Mouse (Mus musculus) heart, embryonic 16.5 days (tissue): ENCODE measurements around the gene Sp9. TPM values are rescaled to one million over a fixed set of nuclear protein-coding genes. Genes with fewer than 3 reads are reported as not detected.

Experiments used
- ATAC-seq: fragments of 200-750 bp; cut with Nextera tagmentation; replicated peaks from 2 replicates; pipeline ENCODE4 v1.8.0; 2017; ENCODE audit warnings: moderate number of reproducible peaks; ENCODE audit not compliant: insufficient read depth, low FRiP score; ENCODE audit errors: extremely low read depth
- H3K27ac ChIP-seq: fragments of 300-500 bp; sonication (generic); 2 replicates; pipeline ENCODE4 v1.5.1; 2014; ENCODE audit warnings: mild to moderate bottlenecking, low read length, control low read depth, moderate library complexity
- H3K27me3 ChIP-seq: fragments of 300-500 bp; sonication (generic); 2 replicates; pipeline ENCODE4 v1.6.1; 2014; ENCODE audit warnings: low read length, mixed read lengths; ENCODE audit not compliant: control insufficient read depth, insufficient read depth
- H3K36me3 ChIP-seq: fragments of 300-500 bp; sonication (generic); 2 replicates; pipeline ENCODE4 v1.6.1; 2014; ENCODE audit not compliant: control insufficient read depth, insufficient read depth
- H3K4me1 ChIP-seq: fragments of 300-500 bp; sonication (generic); 2 replicates; pipeline ENCODE4 v1.6.1; 2014; ENCODE audit warnings: low read length, mixed read lengths; ENCODE audit not compliant: control insufficient read depth, insufficient read depth
- H3K4me2 ChIP-seq: fragments of 300-500 bp; sonication (generic); 2 replicates; pipeline ENCODE4 v1.6.1; 2014; ENCODE audit warnings: low read depth, mild to moderate bottlenecking, control low read depth, low read length
- H3K4me3 ChIP-seq: fragments of 300-500 bp; sonication (generic); 2 replicates; pipeline ENCODE4 v1.5.1; 2014; ENCODE audit warnings: mild to moderate bottlenecking, control low read depth, low read length
- H3K9ac ChIP-seq: fragments of 300-500 bp; sonication (generic); 2 replicates; pipeline ENCODE4 v1.6.1; 2014; ENCODE audit warnings: low read length, control low read depth
- H3K9me3 ChIP-seq: fragments of 300-500 bp; sonication (generic); replicated peaks from 2 replicates; pipeline ENCODE4 v1.6.1; 2016; ENCODE audit warnings: low read length; ENCODE audit not compliant: control insufficient read depth
- WGBS: fragments of 180-500 bp; shearing (Covaris S2); extraction: QIAGEN DNeasy Blood & Tissue Kit; methylation state at CpG from one replicate; pipeline ENCODE4 v1.1.7; 2014; 5-methylcytosine and 5-hydroxymethylcytosine counted together
- polyA plus RNA-seq: library from polyadenylated mRNA; unstranded; fragments of >200 nt; fragmentation: Nextera tagmentation; extraction: Ambion mirVana; gene quantifications from 2 replicates; pipeline ENCODE4 v1.2.1, GENCODE M21; 2015

The Sp9 gene
- polyA plus RNA-seq, 1 experiment from 2014 or later: not detected

GRCm38 (mm10) chr2:73266623-73267022 is 5.1 kb upstream of the Sp9 start:
- Histone ChIP-seq H3K27ac (no peak overlapping the region), H3K9ac (no peak overlapping the region), H3K27me3 (peaks cover 83% of the 10 kb centered on the region), H3K4me1 (peaks cover 23% of the 10 kb centered on the region), H3K4me2 (no peak overlapping the region), H3K9me3 (0 out of 2 replicates have a peak, but pooled peaks cover 4% of the 10 kb centered on the region), H3K36me3 (no peaks in the 10 kb centered on the region), H3K4me3 (no peak overlapping the region)
- no peak for ATAC-seq
- WGBS: 34% methylated on average over 1 of the region's 1 CpGs

DNA sequence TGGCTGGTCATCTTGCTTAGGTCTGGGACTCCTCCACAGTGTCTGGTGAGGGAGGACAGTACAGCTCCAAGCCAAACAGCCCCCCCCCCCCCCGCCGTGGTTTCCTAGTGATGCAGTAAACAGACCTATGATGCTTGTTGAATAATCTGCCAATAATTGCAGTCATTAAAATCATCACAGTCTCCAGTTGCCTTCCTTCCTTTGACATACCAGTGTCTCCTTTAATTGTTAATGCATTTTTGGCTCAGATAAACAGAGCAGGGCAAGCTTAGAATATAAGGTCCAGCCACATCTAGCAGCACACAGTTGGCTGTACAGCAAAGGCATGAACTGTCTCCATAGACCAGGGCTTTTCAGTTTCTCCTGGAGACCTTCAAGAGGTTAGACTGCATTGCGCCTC is 4.5 kb upstream of the Sp9 start:
- 26% methylated on average over 3 of the region's 3 CpGs for WGBS
- ATAC-seq: no peak
- Histone ChIP-seq H3K27ac (no peak overlapping the region), H3K9me3 (no peaks in the 10 kb centered on the region), H3K27me3 (peaks cover 82% of the 10 kb centered on the region), H3K4me3 (no peak overlapping the region), H3K4me2 (no peak overlapping the region), H3K9ac (no peak overlapping the region), H3K36me3 (no peaks in the 10 kb centered on the region), H3K4me1 (peaks cover 29% of the 10 kb centered on the region)

GRCm38 (mm10) chr2:73267818-73268217 is 3.9 kb upstream of the Sp9 start:
- 8% methylated on average over 4 of the region's 4 CpGs for WGBS
- Histone ChIP-seq H3K9ac (no peak overlapping the region), H3K4me3 (no peak overlapping the region), H3K27me3 (peaks cover 78% of the 10 kb centered on the region), H3K9me3 (no peaks in the 10 kb centered on the region), H3K36me3 (no peaks in the 10 kb centered on the region), H3K4me1 (peaks cover 30% of the 10 kb centered on the region), H3K4me2 (no peak overlapping the region), H3K27ac (no peak overlapping the region)
- ATAC-seq: no peak

GRCm38 (mm10) chr2:73268281-73268680 is 3.4 kb upstream of the Sp9 start:
- WGBS: 5% methylated on average over 12 of the region's 12 CpGs
- no peak overlapping the region for H3K4me2 ChIP-seq

DNA sequence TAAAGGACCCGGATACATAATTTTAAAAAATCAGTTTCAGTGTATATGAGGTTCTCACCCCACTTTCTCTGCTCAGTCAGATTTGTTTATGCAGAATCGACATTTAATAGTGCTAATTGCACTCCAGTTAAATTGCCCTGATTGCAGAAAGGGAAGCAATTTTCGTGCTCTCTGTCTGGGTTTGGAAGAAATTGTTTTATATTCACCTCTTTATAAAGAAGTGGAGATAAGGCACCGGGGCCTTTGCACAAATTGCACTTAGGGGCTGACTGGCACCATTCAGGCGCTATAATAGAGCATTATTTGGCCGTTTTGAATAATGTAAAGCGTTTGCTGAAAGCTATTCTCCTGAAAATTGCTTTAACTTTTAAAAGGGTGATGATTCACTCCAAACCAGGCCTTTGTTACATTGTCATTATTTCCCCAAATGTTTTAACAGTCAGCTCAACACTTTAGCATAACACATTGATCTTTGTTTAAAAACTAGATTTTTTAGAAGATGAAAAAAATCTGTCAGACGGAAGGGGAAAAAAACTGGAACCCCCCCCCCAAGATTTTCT is 2.8 kb upstream of the Sp9 start:
- no peaks in the 10 kb centered on the region for H3K9me3 ChIP-seq
- WGBS: 12% methylated on average over 8 of the region's 8 CpGs
- ATAC-seq: no peak
- H3K27me3 ChIP-seq: peaks cover 76% of the 10 kb centered on the region
- H3K9ac ChIP-seq: no peak overlapping the region
- no peak overlapping the region for H3K4me2 ChIP-seq
- H3K27ac ChIP-seq: no peak overlapping the region
- H3K36me3 ChIP-seq: no peaks in the 10 kb centered on the region
- peaks cover 28% of the 10 kb centered on the region for H3K4me1 ChIP-seq
- H3K4me3 ChIP-seq: no peak overlapping the region

More at GRCm38 (mm10) chr2:73268281-73268680, 3.4 kb upstream of the Sp9 start:
- no peaks in the 10 kb centered on the region for H3K36me3 ChIP-seq
- no peaks in the 10 kb centered on the region for H3K9me3 ChIP-seq
- H3K4me3 ChIP-seq: no peak overlapping the region
- no peak overlapping the region for H3K9ac ChIP-seq
- ATAC-seq: no peak
- no peak overlapping the region for H3K27ac ChIP-seq
- peaks cover 75% of the 10 kb centered on the region for H3K27me3 ChIP-seq
- peaks cover 30% of the 10 kb centered on the region for H3K4me1 ChIP-seq

DNA sequence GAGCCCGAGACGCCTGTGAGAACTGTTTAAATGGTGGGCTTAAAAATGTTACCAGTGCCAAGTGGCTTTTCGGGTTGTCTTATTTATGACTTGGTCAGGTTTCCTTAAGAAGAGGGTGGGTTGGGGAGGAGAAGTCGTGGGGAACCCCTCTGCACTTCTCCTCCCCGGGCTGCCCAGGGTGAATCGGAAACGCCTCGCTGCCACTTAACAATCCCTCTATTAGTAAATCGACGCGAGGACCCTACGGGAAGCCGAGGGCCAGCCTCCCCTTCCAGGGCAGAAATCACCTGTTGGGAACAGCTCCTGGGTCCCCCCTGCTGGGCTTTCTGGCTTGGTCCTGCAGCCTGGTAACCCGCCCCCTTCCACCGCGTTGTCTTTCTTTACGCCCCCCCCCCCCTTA is 2.1 kb upstream of the Sp9 start:
- WGBS: 2% methylated on average over 17 of the region's 17 CpGs
- Histone ChIP-seq H3K36me3 (no peaks in the 10 kb centered on the region), H3K27ac (no peak overlapping the region), H3K4me1 (peaks cover 27% of the 10 kb centered on the region), H3K4me2 (no peak overlapping the region), H3K9ac (no peak overlapping the region), H3K4me3 (no peak overlapping the region), H3K27me3 (peaks cover 68% of the 10 kb centered on the region), H3K9me3 (no peaks in the 10 kb centered on the region)
- no peak for ATAC-seq

- Histone ChIP-seq H3K4me2 (no peak overlapping the region), H3K36me3 (no peaks in the 10 kb centered on the region), H3K9ac (no peak overlapping the region), H3K4me1 (peaks cover 24% of the 10 kb centered on the region), H3K4me3 (no peak overlapping the region), H3K9me3 (no peaks in the 10 kb centered on the region), H3K27me3 (peaks cover 66% of the 10 kb centered on the region), H3K27ac (no peak overlapping the region)
- ATAC-seq: no peak
- WGBS: 3% methylated on average over 14 of the region's 14 CpGs
Measured at GRCm38 (mm10) chr2:73270071-73270592, 1.6 kb upstream of the Sp9 start.

DNA sequence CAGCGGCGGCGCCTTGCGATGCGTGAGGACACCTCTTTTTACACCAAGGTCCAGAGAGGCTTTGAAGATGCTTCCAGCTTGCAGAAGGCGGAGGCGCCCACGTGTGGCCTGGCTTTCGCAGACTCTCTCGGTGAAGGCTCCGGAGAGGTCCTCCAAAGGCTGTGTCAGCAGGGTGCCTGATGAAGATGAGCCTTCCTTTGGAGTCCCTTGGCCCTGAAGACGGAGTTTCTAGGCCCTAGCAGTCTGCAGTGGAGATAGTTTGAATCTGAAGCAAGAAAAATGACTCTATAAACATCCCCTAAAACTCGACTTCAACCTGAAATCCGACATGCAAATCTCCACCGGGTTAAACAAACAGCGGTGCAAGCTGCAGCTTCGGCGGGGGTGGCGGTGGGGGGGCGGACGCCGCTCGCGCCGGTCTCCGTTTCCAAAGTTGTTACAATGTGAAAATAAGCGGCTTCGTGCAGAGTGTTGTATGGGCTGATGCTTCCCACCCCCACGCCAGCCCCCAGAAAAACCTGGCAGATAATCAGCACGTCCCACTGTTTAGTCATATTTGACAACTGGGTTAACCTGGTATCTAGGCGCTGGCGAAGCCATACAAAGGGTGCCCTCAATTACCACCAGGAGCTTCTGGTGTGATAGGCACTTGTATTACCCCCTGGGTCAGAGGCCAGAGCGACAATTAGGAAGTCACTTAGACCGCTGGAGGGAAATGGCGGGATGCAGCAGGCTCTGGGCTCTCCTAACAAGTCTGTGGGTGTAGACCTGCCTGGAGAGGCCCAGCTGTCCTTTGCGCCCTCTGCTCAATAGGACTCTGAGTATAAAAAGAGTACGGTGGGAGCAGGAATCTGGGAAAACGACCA is 899 bp upstream of the Sp9 start:
- Histone ChIP-seq H3K9ac (no peak overlapping the region), H3K4me2 (peak overlapping the region; percentile 47), H3K36me3 (no peaks in the 10 kb centered on the region), H3K4me3 (peak overlapping the region; percentile 26), H3K4me1 (peaks cover 24% of the 10 kb centered on the region), H3K9me3 (no peaks in the 10 kb centered on the region), H3K27me3 (peaks cover 59% of the 10 kb centered on the region), H3K27ac (no peak overlapping the region)
- 2% methylated on average over 38 of the region's 38 CpGs for WGBS
- no peak for ATAC-seq
